In genomic region chr15:101103605-101104304, GRCm38 (mm10) we compare ENCODE assay signal across 34 mouse cellular contexts. TPM values are rescaled to one million over a fixed set of nuclear protein-coding genes. Genes with fewer than 3 reads are reported as not detected.
DNase-seq lines count a peak whose midpoint lies in the region; ATAC-seq and TF ChIP-seq lines count a peak whose summit lies in the region.
"Had no signal": no experiment of that assay in that cellular context is flagged by ENCODE, and none has a peak within 500 bp of the region (broad histone marks: within the 10 kb centered on the region; RNA-seq: fewer than 3 reads in every experiment).

No protein-coding gene starts in this region.

- no peak overlapping the region for H3K4me3 ChIP-seq in kidney, postnatal 0 days (replicated peaks; ENCODE audit: low read depth, low read length)
- H3K4me3 ChIP-seq in kidney, adult 2 months (ENCODE audit: insufficient read depth, low read depth, low read length) = no peak overlapping the region
- H3K4me3 ChIP-seq: forebrain, embryonic 10.5 days; forebrain, embryonic 13.5 days; gastrocnemius, adult 2 months; heart, adult 2 months; heart, embryonic 10.5 days; hindbrain, embryonic 13.5 days had no signal

- TF ChIP-seq POLR2A in kidney, adult 2 months (IDR thresholded peaks at IDR 0.05; ENCODE audit: low read depth, low read length) = no peak

- H3K9me3 ChIP-seq in kidney, postnatal 0 days (replicated peaks; ENCODE audit: low read length) = no peaks in the 10 kb centered on the region
- H3K9me3 ChIP-seq: forebrain, embryonic 10.5 days; forebrain, embryonic 13.5 days; heart, embryonic 10.5 days; hindbrain, embryonic 13.5 days had no signal

- H3K27me3 ChIP-seq in kidney, postnatal 0 days (ENCODE audit: insufficient read depth, low read length) = no peaks in the 10 kb centered on the region
- H3K27me3 ChIP-seq in kidney, adult 2 months (replicated peaks; ENCODE audit: control insufficient read depth, insufficient read depth, low read length) = no peaks in the 10 kb centered on the region
- H3K27me3 ChIP-seq: hindbrain, embryonic 13.5 days had no signal

- DNase-seq in embryo, embryonic 10 days (ENCODE audit: low spot score) = peak; percentile 47
- DNase-seq in embryo, embryonic 10.5 days (ENCODE audit: low spot score) = no peak
- DNase-seq in kidney, postnatal 0 days (ENCODE audit: low spot score) = no peak
- no peak for DNase-seq in kidney, adult 2 months
- no peak for DNase-seq in lung, postnatal 36 days
- DNase-seq: adrenal gland, adult 8-10 months; adrenal gland, postnatal 25 days; cerebellum, adult 11-12 months; cerebellum, adult 8-10 months; cerebellum, postnatal 10 days; cerebellum, postnatal 36 days; forebrain, postnatal 0 days; gastrocnemius, adult 2 months; gastrocnemius, postnatal 14 days; heart, adult 2 months had no signal

- no peaks in the 10 kb centered on the region for H3K36me3 ChIP-seq in kidney, postnatal 0 days (ENCODE audit: insufficient read depth, low read length)
- H3K36me3 ChIP-seq in kidney, adult 2 months (ENCODE audit: control insufficient read depth, insufficient read depth, low read length) = no peaks in the 10 kb centered on the region
- H3K36me3 ChIP-seq: forebrain, embryonic 10.5 days; heart, embryonic 10.5 days; hindbrain, embryonic 13.5 days had no signal

- H3K9ac ChIP-seq in kidney, postnatal 0 days (ENCODE audit: low read depth, low read length) = no peak overlapping the region
- H3K9ac ChIP-seq: forebrain, embryonic 13.5 days; forebrain, postnatal 0 days; hindbrain, embryonic 13.5 days had no signal

- WGBS in kidney, postnatal 0 days = 80% methylated on average over 9 of the region's 9 CpGs
- 87% methylated on average over 9 of the region's 9 CpGs for WGBS in kidney, adult 2 months

- ATAC-seq in kidney, postnatal 0 days (replicated peaks; ENCODE audit: low FRiP score, low read depth) = peak; percentile 31; the same call in 1 of the 2 replicates
- ATAC-seq in granulocyte monocyte progenitor cell, adult 5-6 weeks (replicated peaks; ENCODE audit: poor library complexity, severe bottlenecking) = peak; percentile 47
- ATAC-seq: activated CD4-positive, CD25-positive, alpha-beta regulatory T cell, adult 4 months; forebrain, embryonic 13.5 days; forebrain, postnatal 0 days; hindbrain, postnatal 0 days; inflammation-experienced regulatory T-cells, adult 6 months; intestine, embryonic 16.5 days had no signal

- no peak for TF ChIP-seq CTCF in kidney, postnatal 0 days (IDR thresholded peaks at IDR 0.05; ENCODE audit: low read depth)
- no peak for TF ChIP-seq CTCF in kidney, adult 2 months (conservative IDR thresholded peaks at IDR 0.05; ENCODE audit: insufficient read depth, insufficient read length, low read depth, low read length)

- no peak overlapping the region for H3K4me2 ChIP-seq in kidney, postnatal 0 days (ENCODE audit: low read length)
- H3K4me2 ChIP-seq: forebrain, embryonic 13.5 days; hindbrain, embryonic 13.5 days had no signal

- no peaks in the 10 kb centered on the region for H3K4me1 ChIP-seq in kidney, postnatal 0 days (replicated peaks; ENCODE audit: insufficient read depth, low read length)
- H3K4me1 ChIP-seq in kidney, adult 2 months (ENCODE audit: control insufficient read depth, insufficient read depth, low read length) = no peaks in the 10 kb centered on the region

- no peak overlapping the region for H3K27ac ChIP-seq in kidney, postnatal 0 days
- no peak overlapping the region for H3K27ac ChIP-seq in kidney, adult 2 months (ENCODE audit: insufficient read depth, low read depth, low read length)
- H3K27ac ChIP-seq: forebrain, embryonic 10.5 days; forebrain, embryonic 13.5 days; gastrocnemius, adult 2 months; heart, adult 2 months; heart, embryonic 10.5 days; hindbrain, embryonic 13.5 days; hindbrain, postnatal 0 days had no signal

RNA-seq across cellular contexts. Expression of gene Ankrd33, which starts 11.8 kb away (rescaled TPM):
- polyA plus RNA-seq in kidney, postnatal 0 days (2015; fragmentation: Nextera tagmentation; extraction: Ambion mirVana) = not detected in 2 replicates
- polyA plus RNA-seq in kidney, adult 2 months (2012; rRNA removed) = not detected in 2 replicates
- total RNA-seq in granulocyte monocyte progenitor cell, adult 5-6 weeks (2014; fragmentation: Nextera tagmentation) = not detected in 2 replicates
- not detected in 2 replicates for total RNA-seq in granulocyte monocyte progenitor cell, adult 5-6 weeks (2017)
- total RNA-seq: ES-E14; forebrain, postnatal 0 days; gastrocnemius, adult 2 months; gastrocnemius, postnatal 14 days; gastrocnemius, postnatal 4 days; heart, adult 2 months; heart, postnatal 25 days; hematopoietic stem cell, adult 5-6 weeks; hindbrain, postnatal 0 days had no signal
- polyA plus RNA-seq: activated CD4-positive, CD25-positive, alpha-beta regulatory T cell, adult 4 months; brain, embryonic 14.5 days; cortical plate, adult 2 months; embryonic facial prominence, embryonic 14.5 days; forebrain, embryonic 10.5 days; forebrain, embryonic 13.5 days; forebrain, postnatal 0 days; frontal cortex, adult 2 months; heart, adult 2 months; heart, embryonic 10.5 days; heart, embryonic 14.5 days; heart, postnatal 0 days; hindbrain, embryonic 13.5 days; hindbrain, postnatal 0 days; inflammation-experienced regulatory T-cells, adult 6 months; intestine, embryonic 16.5 days had no signal

RNA-seq across cellular contexts. Expression of gene Acvrl1, which starts 24.6 kb away (rescaled TPM):
- polyA plus RNA-seq in kidney, postnatal 0 days (2015; fragmentation: Nextera tagmentation; extraction: Ambion mirVana) = 16.9 and 17.8 TPM in 2 replicates
- 33.4 and 34.1 TPM in 2 replicates for polyA plus RNA-seq in kidney, adult 2 months (2012; rRNA removed)
- total RNA-seq in granulocyte monocyte progenitor cell, adult 5-6 weeks (2014; fragmentation: Nextera tagmentation) = 0.30 TPM in 1 of 2 replicates, not detected in the other
- total RNA-seq in granulocyte monocyte progenitor cell, adult 5-6 weeks (2017) = 0.73 and 2.7 TPM in 2 replicates

RNA-seq across cellular contexts. Expression of gene Fignl2, which starts 25.4 kb away (rescaled TPM):
- 0.38 and 0.47 TPM in 2 replicates for polyA plus RNA-seq in kidney, postnatal 0 days (2015; fragmentation: Nextera tagmentation; extraction: Ambion mirVana)
- 8.6 and 9.6 TPM in 2 replicates for polyA plus RNA-seq in kidney, adult 2 months (2012; rRNA removed)
- total RNA-seq in granulocyte monocyte progenitor cell, adult 5-6 weeks (2014; fragmentation: Nextera tagmentation) = not detected in 2 replicates
- total RNA-seq in granulocyte monocyte progenitor cell, adult 5-6 weeks (2017) = not detected in 2 replicates
- total RNA-seq: hematopoietic stem cell, adult 5-6 weeks had no signal
- polyA plus RNA-seq: activated CD4-positive, CD25-positive, alpha-beta regulatory T cell, adult 4 months; forebrain, embryonic 13.5 days; inflammation-experienced regulatory T-cells, adult 6 months had no signal

RNA-seq across cellular contexts. Expression of gene Gm47841, which starts 56.6 kb away (rescaled TPM):
- polyA plus RNA-seq in kidney, postnatal 0 days (2015; fragmentation: Nextera tagmentation; extraction: Ambion mirVana) = not detected in 2 replicates
- 0.23 TPM in 1 of 2 replicates, not detected in the other for polyA plus RNA-seq in kidney, adult 2 months (2012; rRNA removed)
- total RNA-seq in granulocyte monocyte progenitor cell, adult 5-6 weeks (2014; fragmentation: Nextera tagmentation) = not detected in 2 replicates
- not detected in 2 replicates for total RNA-seq in granulocyte monocyte progenitor cell, adult 5-6 weeks (2017)
- total RNA-seq: adrenal gland, postnatal 25 days; ES-E14; forebrain, postnatal 0 days; gastrocnemius, adult 2 months; gastrocnemius, postnatal 14 days; heart, adult 2 months; heart, postnatal 25 days; hematopoietic stem cell, adult 5-6 weeks; hindbrain, postnatal 0 days had no signal
- polyA plus RNA-seq: activated CD4-positive, CD25-positive, alpha-beta regulatory T cell, adult 4 months; brain, embryonic 14.5 days; cortical plate, adult 2 months; embryonic facial prominence, embryonic 14.5 days; forebrain, embryonic 10.5 days; forebrain, embryonic 13.5 days; forebrain, postnatal 0 days; frontal cortex, adult 2 months; heart, adult 2 months; heart, embryonic 10.5 days; heart, embryonic 14.5 days; heart, postnatal 0 days; hindbrain, embryonic 13.5 days; hindbrain, postnatal 0 days; inflammation-experienced regulatory T-cells, adult 6 months; intestine, embryonic 16.5 days had no signal
